Mouse (Mus musculus) small intestine, adult 2 months (tissue): ENCODE results near the gene Ssmem1. TPM values are rescaled to one million over a fixed set of nuclear protein-coding genes. Genes with fewer than 3 reads are reported as not detected.

Source experiments
- H3K27ac ChIP-seq: fragments of 200-500 bp; 2 replicates; pipeline ENCODE4 v1.5.1; 2012; ENCODE audit warnings: low read depth, low read length, control low read depth, inconsistent platforms; ENCODE audit not compliant: insufficient read depth
- H3K27me3 ChIP-seq: fragments of 200-500 bp; 2 replicates; pipeline ENCODE4 v1.6.1; 2012; ENCODE audit warnings: mild to moderate bottlenecking, moderate library complexity, low read length, inconsistent platforms; ENCODE audit not compliant: control insufficient read depth, insufficient read depth
- H3K36me3 ChIP-seq: fragments of 200-500 bp; 2 replicates; pipeline ENCODE4 v1.6.1; 2012; ENCODE audit warnings: mild to moderate bottlenecking, low read length, control low read depth, inconsistent platforms; ENCODE audit not compliant: control insufficient read depth, insufficient read depth
- H3K4me1 ChIP-seq: fragments of 200-500 bp; 2 replicates; pipeline ENCODE4 v1.6.1; 2012; ENCODE audit warnings: low read length, inconsistent platforms, mixed read lengths; ENCODE audit not compliant: control insufficient read depth, insufficient read depth, insufficient read length
- H3K4me3 ChIP-seq: fragments of 200-500 bp; 2 replicates; pipeline ENCODE4 v1.5.1; 2012; ENCODE audit warnings: low read depth, mild to moderate bottlenecking, control low read depth, inconsistent platforms, low read length, moderate library complexity
- CTCF ChIP-seq: fragments of 200-500 bp; IDR thresholded peaks from 2 replicates; pipeline ENCODE4 v1.5.1; 2012; ENCODE audit warnings: low read depth, mild to moderate bottlenecking, control low read depth, inconsistent platforms, low read length, moderate library complexity, mixed read lengths; ENCODE audit not compliant: insufficient replicate concordance, insufficient read length; ENCODE audit errors: extremely low read depth
- POLR2A ChIP-seq: fragments of 200-500 bp; IDR thresholded peaks from 2 replicates; pipeline ENCODE4 v1.6.1; 2012; ENCODE audit warnings: low read depth, mild to moderate bottlenecking, control low read depth, inconsistent platforms, low read length, moderate library complexity
- WGBS: fragments of 180-500 bp; shearing (Covaris S2); methylation state at CpG from one replicate; pipeline ENCODE4 v1.1.7; 2018; 5-methylcytosine and 5-hydroxymethylcytosine counted together
- polyA plus RNA-seq: library from polyadenylated mRNA; depleted of rRNA; stranded (reverse); fragments of >200 nt; gene quantifications from 2 replicates; pipeline ENCODE4 v1.2.3, GENCODE M21; 2012

Ssmem1 gene
- polyA plus RNA-seq, 1 experiment, result not detected

- Histone ChIP-seq H3K27ac (no peak overlapping the region), H3K36me3 (peaks cover 58% of the 10 kb centered on the region), H3K4me3 (no peak overlapping the region), H3K27me3 (no peaks in the 10 kb centered on the region), H3K4me1 (no peaks in the 10 kb centered on the region)
- WGBS, result 89% methylated on average over 6 of the region's 6 CpGs
- TF ChIP-seq POLR2A (no peak), CTCF (no peak)
Measured at GRCm38 (mm10) chr6:30486504-30486903, 23.1 kb upstream of the Ssmem1 start.

DNA sequence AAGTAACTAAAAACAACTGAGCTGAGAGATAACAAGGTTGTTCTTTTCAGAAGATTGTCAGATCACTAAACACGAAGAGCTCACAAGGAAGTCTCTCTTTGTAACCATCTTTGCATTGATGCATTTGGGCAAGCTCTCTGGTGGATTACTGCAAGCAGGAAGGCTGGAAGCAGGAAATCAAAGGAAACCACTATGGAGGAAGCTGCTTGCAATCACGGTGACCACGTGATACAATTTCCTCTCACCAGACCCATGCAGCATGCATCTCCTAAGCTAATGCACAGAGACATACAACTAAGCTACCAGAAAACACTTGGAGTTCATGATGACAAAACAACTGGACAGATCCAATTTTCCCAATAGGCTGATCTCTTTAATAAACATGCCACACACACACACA, 10.6 kb upstream of the Ssmem1 start:
- Histone ChIP-seq H3K27me3 (no peaks in the 10 kb centered on the region), H3K36me3 (peaks cover 43% of the 10 kb centered on the region), H3K4me3 (no peak overlapping the region), H3K4me1 (no peaks in the 10 kb centered on the region), H3K27ac (no peak overlapping the region)
- TF ChIP-seq CTCF (no peak), POLR2A (no peak)
- WGBS, result 71% methylated on average over 3 of the region's 3 CpGs

DNA sequence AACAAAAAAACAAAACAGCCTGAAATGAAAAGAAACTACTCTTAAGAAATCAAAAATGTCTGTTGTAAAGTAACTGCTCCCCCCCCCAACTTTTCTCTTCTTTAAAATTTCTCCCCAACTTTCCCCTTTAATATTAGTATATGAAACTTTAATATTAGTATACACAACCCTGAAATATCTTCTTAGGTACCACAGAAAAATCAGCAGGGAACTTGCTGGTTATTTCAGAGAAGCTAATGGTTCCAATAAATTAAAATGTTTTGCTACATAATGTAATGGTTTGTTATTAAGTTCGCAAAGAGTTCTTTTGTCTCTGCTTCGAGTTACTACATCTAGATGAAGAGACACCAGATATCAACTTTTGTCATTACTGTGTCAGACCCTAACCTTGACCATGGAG, 825 bp upstream of the Ssmem1 start:
- Histone ChIP-seq H3K27ac (0 out of 2 replicates have a peak overlapping the region, but pooled peaks have one; percentile 69), H3K4me1 (peaks cover 3% of the 10 kb centered on the region; the same call in 1 of the 2 replicates), H3K27me3 (no peaks in the 10 kb centered on the region), H3K36me3 (peaks cover 16% of the 10 kb centered on the region), H3K4me3 (peak overlapping the region; percentile 85)
- TF ChIP-seq CTCF (no peak), POLR2A (no peak)
- 5% methylated on average over 2 of the region's 2 CpGs for WGBS

- Histone ChIP-seq H3K27ac (no peak overlapping the region), H3K4me1 (peaks cover 3% of the 10 kb centered on the region; the same call in 1 of the 2 replicates), H3K36me3 (peaks cover 7% of the 10 kb centered on the region), H3K4me3 (no peak overlapping the region), H3K27me3 (no peaks in the 10 kb centered on the region)
- WGBS, result 76% methylated on average over 5 of the region's 5 CpGs
- no peak for TF ChIP-seq CTCF
Measured at GRCm38 (mm10) chr6:30510291-30510690, 642 bp downstream of the Ssmem1 start.

- no peak overlapping the region for H3K27ac ChIP-seq
- 47% methylated on average over 9 of the region's 9 CpGs for WGBS
- no peak overlapping the region for H3K4me3 ChIP-seq
- no peaks in the 10 kb centered on the region for H3K36me3 ChIP-seq
- TF ChIP-seq POLR2A (no peak), CTCF (no peak)
- H3K27me3 ChIP-seq, result no peaks in the 10 kb centered on the region
- peaks cover 3% of the 10 kb centered on the region; the same call in 1 of the 2 replicates for H3K4me1 ChIP-seq
Measured at GRCm38 (mm10) chr6:30514242-30514641, 4.6 kb downstream of the Ssmem1 start.

- Histone ChIP-seq H3K27me3 (no peaks in the 10 kb centered on the region; the same call in 1 of the 2 replicates), H3K27ac (no peak overlapping the region), H3K36me3 (no peaks in the 10 kb centered on the region), H3K4me3 (no peak overlapping the region), H3K4me1 (no peaks in the 10 kb centered on the region)
- TF ChIP-seq POLR2A (no peak), CTCF (no peak)
- 57% methylated on average over 11 of the region's 11 CpGs for WGBS
Measured at GRCm38 (mm10) chr6:30520400-30520799, 10.8 kb downstream of the Ssmem1 start.

DNA sequence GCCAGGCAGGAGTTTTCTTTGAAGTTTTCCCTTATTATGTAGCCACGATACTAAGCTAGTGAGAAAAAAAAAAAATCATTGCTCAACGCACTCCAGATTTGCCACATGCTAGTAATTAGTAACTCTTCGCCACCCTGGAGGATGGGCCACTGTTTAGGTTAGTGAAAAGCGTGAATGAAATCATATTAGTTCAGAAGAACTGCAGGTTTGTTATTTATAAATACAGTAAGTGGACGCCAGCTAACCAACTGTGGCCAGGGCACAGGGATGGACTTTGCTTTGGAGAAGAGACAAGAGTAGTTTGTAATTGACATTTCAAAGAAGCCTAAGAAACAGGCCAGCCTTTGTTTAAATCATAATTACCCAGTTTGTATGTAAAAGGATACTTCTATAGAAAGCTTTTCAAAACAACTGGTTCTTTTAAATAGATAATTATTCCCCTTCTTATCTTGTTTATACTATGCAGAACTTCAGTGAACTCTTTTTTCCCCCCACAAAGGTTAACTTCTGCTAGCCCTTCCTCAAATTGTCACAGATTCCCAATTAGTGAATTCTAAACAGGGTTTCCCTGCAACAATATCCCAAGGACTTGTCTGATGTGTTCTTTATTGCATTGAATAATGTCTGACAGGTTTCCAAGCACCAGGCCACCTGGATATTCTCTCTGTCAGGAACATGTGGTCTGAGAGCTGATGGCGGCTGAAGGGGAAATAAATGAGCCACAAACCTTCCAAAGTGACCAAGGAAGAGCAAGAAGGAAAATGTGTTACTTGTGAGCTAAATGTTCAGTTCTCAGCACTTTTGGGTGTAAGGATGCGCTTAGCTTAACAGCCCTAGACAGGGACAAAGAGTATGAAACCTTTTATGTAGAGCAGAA, 16.0 kb downstream of the Ssmem1 start:
- Histone ChIP-seq H3K27ac (no peak overlapping the region), H3K4me3 (no peak overlapping the region), H3K4me1 (no peaks in the 10 kb centered on the region), H3K27me3 (no peaks in the 10 kb centered on the region; the same call in 1 of the 2 replicates), H3K36me3 (no peaks in the 10 kb centered on the region)
- TF ChIP-seq CTCF (no peak), POLR2A (no peak)
- 74% methylated on average over 7 of the region's 7 CpGs for WGBS
